Mouse (Mus musculus) MEL (cell line): Measurements from ENCODE around the gene Ptx3.

Source experiments
- CTCF ChIP-seq, 3 experiments: IDR thresholded peaks in 2 of 3; conservative IDR thresholded peaks in 1 of 3; 2 replicates each; pipeline ENCODE4 v1.5.1; 2011 to 2012; ENCODE audit warnings: low read length in 3 of 3, low read depth in 2 of 3, mild to moderate bottlenecking in 2 of 3, improper control_type of control experiment in 1 of 3, inconsistent platforms in 1 of 3, mixed read lengths in 1 of 3, moderate library complexity in 1 of 3; ENCODE audit not compliant: control insufficient read depth in 1 of 3, insufficient read depth in 1 of 3, poor library complexity in 1 of 3, severe bottlenecking in 1 of 3
- GATA1 ChIP-seq: IDR thresholded peaks from 2 replicates; pipeline ENCODE4 v1.6.1; 2011; ENCODE audit warnings: low read depth, low read length, improper control_type of control experiment
- KAT2A ChIP-seq: conservative IDR thresholded peaks from 2 replicates; pipeline ENCODE4 v1.6.1; 2012; ENCODE audit warnings: low read depth, low read length, improper control_type of control experiment, inconsistent platforms
- RCOR1 ChIP-seq: IDR thresholded peaks from 2 replicates; pipeline ENCODE4 v1.6.1; 2012; ENCODE audit warnings: low read depth, mild to moderate bottlenecking, inconsistent platforms, low read length, improper control_type of control experiment

GRCm38 (mm10) chr3:66220554-66221242, 988 bp downstream of the Ptx3 start:
- TF ChIP-seq CTCF (IDR thresholded peaks at IDR 0.05 in 2 of 3, conservative IDR thresholded peaks at IDR 0.05 in 1 of 3; ENCODE audit: control insufficient read depth in 1 of 3, insufficient read depth in 1 of 3, low read depth in 2 of 3, low read length in 3 of 3, poor library complexity in 1 of 3, severe bottlenecking in 1 of 3) (no peak), RCOR1 (no peak), KAT2A (no peak), GATA1 (no peak)
